Mouse (Mus musculus): ENCODE measurements around the gene Hddc3.
A peak's percentile ranks its signal among the peaks of the same experiment; 100 is the strongest.
"Not testable (repeated sequence)": the region's sequence is repeated elsewhere in the genome, so short reads cannot be mapped to it uniquely, and the experiment has no call there.

Gene Hddc3

GRCm38 (mm10) chr7:80371041-80371751, 28.3 kb downstream of the Hddc3 start, which contains the start of gene Man2a2:
Gene Man2a2, minus strand, starts transcription at chr7:80371375.
- peak; percentile 98 for DNase-seq

GRCm38 (mm10) chr7:80372166-80372565, 29.3 kb downstream of the Hddc3 start:
- no peak for DNase-seq

GRCm38 (mm10) chr7:80372667-80373066, 29.8 kb downstream of the Hddc3 start:
- no peak for DNase-seq

DNA sequence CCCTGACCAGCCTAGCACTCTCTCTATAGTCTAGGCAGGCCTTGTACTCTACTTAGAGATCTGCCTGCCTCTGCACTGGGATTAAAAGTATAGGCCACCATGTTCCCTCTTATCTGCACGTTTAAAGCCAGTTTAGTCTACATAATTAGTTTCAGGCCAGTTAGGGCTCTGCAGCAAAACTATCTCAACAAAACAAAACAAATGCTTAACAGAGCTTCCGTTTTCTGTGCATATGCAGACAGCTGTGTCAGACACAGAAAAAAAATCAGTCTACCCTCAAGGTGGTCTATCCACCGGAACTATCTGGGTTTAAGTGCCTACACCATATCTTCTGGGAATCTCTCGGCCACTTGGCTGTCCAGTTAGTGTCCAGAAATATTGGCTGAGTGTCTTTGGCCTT, 30.4 kb downstream of the Hddc3 start:
- no peak for DNase-seq

- DNase-seq, result no peak
These were observed 30.9 kb downstream of the Hddc3 start for GRCm38 (mm10) chr7:80373850-80374249.

DNA sequence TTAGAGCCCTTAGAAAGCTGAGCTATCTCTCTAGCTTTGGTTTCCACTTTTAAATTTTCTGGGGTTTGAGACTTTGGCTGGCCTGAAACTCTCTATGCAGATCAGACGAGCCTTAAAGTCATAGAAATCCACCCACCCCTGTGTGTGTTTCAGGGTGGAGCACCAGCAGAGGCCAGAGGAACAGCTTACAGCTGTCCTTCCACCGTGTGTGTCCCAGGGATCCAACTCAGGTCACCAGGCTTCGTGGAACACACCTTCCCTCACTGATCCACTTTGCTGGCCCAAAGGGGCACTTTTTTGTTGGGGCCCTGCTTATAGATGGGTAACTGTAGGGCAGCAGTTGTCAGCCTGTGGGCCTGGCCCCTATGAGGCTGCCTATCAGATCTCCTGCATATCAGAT, 31.4 kb downstream of the Hddc3 start:
- no peak for DNase-seq

- DNase-seq, result no peak
These were observed 31.8 kb downstream of the Hddc3 start for GRCm38 (mm10) chr7:80374733-80375132.

- no peak for DNase-seq
These were observed 32.6 kb downstream of the Hddc3 start for GRCm38 (mm10) chr7:80375376-80376039.

- no peak for DNase-seq
These were observed 33.3 kb downstream of the Hddc3 start for GRCm38 (mm10) chr7:80376192-80376591.

DNA sequence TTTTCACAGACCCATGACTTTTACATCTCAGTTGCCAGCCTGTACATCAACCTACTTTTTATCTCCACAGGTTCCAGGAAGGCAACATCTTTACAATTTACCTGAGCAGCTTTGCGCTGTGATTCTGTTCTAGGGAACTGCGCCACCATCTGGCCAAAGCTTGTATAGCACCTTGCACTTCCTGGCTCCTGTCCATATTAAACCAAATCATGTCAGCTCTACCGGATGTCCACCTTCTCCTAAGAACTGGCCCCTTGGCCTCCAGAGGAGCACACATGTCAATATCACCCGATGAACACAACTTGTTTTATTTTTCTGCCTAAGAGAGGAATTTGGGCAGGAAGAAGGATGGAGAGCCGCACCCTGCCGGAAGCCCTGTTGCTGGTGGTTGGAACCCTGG, 34.6 kb downstream of the Hddc3 start:
- DNase-seq, result no peak

- no peak for DNase-seq
These were observed 36.6 kb downstream of the Hddc3 start for GRCm38 (mm10) chr7:80379531-80379930.

GRCm38 (mm10) chr7:80382919-80383318, 40.0 kb downstream of the Hddc3 start:
- no peak for DNase-seq

DNA sequence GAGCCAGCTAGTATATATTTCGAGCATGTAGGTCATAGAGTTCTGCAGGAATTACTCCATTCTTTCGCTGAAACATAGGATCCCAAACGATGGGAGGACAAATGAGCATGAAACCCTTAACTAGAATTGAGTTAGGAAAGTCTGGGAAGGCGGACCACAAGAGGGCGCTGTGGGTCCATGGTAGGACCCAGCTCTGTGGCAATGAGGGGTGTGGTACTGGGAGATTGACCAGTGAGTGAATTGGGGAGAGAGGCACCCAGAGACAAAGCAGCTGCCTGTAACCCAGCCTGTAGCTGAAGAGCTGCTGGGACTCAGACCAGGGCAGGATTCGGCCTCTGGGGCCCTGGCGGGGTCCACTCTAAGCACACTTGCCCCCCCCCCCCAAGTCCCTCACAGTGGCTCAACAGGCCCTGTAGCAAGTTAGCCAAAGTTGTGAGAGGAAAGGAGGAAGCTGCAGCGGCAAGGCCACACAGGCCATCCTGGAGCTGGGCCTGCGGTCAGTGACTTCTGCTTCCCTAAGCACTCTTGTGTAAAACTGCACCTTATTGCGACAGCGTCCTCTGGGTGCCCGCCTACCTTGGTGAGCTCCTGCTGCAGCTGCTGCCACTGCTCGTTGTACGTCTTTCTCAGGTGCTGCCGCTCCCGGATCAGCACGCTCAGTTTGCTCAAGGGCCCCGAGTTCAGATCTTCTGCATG, 43.5 kb downstream of the Hddc3 start:
- DNase-seq, result peak; percentile 99

DNA sequence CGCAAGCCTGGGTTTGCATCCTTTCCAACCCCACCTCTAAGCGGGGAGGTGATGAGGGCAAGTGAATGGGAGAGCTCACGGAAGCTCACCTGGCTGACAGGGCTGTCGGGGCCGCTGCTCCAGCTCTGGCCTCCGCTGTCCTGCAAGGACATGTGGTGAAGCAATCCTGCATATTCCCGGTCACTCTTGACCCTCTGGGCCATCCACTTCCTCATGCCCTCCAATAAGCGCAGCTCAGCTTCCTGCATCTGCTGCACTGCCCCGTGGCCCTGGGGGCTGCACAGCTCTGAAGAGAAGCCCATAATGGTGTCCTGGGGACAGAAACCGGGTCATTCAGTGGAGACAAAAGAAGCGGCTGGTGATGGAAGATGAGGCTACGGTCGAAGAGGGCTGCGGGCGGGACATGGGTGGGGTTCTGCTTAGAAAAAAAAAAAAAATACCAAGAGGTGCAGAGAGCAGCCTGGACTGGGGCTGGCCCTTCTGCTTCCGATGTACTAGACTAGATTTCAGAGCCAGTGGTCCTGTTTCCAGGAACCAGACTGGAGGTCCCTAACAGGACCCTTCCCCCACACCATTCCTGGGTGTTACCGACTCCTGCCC, 44.2 kb downstream of the Hddc3 start:
- peak; percentile 97 for DNase-seq

DNA sequence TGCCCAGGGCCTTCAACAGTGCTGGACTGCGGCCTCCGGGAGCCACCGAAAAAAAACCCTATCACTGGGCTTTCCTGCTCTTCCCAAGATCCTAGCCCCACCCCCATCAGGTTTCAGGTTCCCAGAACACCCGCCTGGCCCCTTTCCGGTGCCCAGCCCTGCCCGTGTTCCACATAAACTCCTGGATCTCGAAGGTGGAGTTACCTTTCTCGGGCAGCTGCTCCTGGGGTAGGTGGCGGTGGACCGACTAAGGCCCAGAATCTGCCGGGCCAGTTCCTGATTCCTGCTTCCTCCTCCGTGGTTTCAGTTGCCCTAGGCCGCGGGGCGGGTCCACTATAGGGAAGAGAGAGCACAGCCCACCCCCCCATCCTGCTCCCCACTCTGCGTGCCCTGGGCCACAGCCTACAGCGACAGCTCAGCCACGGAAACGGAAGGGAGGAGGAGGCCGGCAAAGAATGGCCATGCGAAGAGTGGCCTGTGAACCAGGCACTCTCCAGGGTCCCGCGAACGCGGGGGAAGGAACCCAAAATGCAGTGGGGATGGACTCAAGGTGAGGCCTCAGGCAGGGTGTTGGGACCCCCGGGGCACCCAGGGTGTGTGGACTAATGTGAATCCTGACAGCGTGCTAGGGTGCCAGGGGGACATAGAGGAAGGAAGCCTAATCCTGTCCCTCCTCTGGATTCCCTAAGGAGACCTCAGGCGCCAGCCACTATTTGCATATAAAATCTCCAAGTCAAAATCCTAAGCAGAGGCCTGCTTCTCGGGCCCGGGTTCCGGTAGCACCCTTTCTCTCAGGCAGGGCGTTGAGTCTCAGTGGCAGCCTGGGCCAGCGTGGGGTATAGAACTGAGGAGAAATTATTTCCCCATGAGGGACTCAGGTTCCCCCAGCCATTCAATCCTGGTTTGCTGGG, 45.0 kb downstream of the Hddc3 start, which contains the start of gene Fes:
TSS of gene Fes (minus strand) at position 314 of the 911 bp plus-strand sequence.
- peak; percentile 99 for DNase-seq

DNA sequence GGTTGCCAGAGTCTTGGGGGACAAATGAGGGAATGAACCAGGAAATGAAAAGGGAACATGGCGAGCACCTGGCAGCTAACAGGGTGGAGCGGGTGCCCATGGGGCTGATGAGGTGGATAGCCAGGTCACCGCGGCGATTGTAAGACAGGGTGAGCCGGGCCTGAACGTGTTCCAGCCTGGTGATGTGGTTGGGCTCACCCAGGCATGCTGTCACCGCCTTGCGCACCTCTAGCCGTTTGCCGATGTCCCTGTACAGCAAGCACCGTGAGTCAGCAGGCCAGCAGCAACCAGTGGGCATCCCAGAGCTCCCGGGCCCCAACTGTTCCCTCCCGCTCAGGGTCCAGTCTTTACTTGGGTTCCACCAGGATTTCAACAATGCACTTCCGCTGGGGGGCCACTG, 49.2 kb downstream of the Hddc3 start:
- no peak for DNase-seq

DNA sequence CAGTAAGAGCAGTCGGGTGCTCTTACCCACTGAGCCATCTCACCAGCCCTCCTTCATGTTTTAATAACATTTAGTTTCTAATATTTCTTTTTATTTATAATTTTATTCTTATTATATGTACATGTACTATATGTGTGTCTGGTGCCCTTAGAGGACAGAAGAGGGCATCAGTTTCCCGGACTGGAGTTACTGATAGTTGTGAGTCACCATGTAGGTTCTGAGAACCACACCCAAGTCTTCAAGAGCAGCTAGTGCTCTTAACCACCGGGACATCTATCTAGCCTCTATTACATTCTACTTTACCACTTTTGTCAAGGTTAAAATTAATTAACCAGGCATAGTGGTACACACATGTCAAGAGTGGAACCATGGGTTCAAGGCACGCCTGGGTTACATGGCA, 51.7 kb downstream of the Hddc3 start:
- no peak for DNase-seq

GRCm38 (mm10) chr7:80396427-80396826, 53.5 kb downstream of the Hddc3 start:
- not testable (repeated sequence) for DNase-seq

DNA sequence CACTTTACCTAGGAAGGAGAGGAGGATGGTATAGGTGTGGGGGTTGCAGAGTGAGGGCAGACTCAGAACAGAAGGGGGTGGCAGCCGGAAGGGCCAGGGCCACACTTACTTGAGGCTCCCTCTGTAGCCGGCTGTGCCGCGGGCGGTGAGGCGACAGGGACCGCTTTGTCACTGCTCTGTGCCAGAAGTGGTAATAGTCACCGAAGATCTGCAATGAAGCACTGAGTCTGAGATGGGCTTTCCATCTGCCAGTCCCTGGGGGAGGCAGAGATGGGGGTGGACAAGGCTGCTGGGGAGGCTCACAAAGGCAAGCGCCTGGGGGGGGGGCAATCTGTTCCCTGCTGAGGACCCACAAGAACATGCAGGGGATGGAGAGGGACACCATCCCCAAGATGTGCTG, 55.1 kb downstream of the Hddc3 start:
- DNase-seq, result no peak

- no peak for DNase-seq
These were observed 55.9 kb downstream of the Hddc3 start for GRCm38 (mm10) chr7:80398654-80399444.

GRCm38 (mm10) chr7:80400099-80400498, 57.2 kb downstream of the Hddc3 start:
- peak; percentile 96 for DNase-seq

All from heart, adult 11 months (tissue).